Mouse (Mus musculus) bone marrow, adult 2 months (tissue): ENCODE measurements at regions not wholly inside any gene's neighbourhood (a gene's known extent, or its start where the extent isn't known, plus 50 kb on each side); places are given as distances from the start of the nearest gene placed in this dataset.

Experiments used
- H3K27ac ChIP-seq: fragments of 200-500 bp; 2 replicates; pipeline ENCODE4 v1.5.1; 2012; ENCODE audit warnings: low read depth, mild to moderate bottlenecking, control low read depth, inconsistent platforms, low read length; ENCODE audit not compliant: control insufficient read depth, poor library complexity, insufficient read depth
- H3K4me1 ChIP-seq: fragments of 200-500 bp; 2 replicates; pipeline ENCODE4 v1.6.1; 2011; ENCODE audit warnings: low read length; ENCODE audit not compliant: control insufficient read depth, insufficient read depth
- H3K4me3 ChIP-seq: fragments of 200-500 bp; replicated peaks from 2 replicates; pipeline ENCODE3; 2011; ENCODE audit warnings: mild to moderate bottlenecking, low read depth, low read length, control low read depth; ENCODE audit not compliant: control insufficient read depth
- CTCF ChIP-seq: fragments of 200-500 bp; IDR thresholded peaks from 2 replicates; pipeline ENCODE4 v1.5.1; 2011; ENCODE audit warnings: low read length, control low read depth; ENCODE audit not compliant: control insufficient read depth, insufficient read depth
- POLR2A ChIP-seq: fragments of 200-500 bp; IDR thresholded peaks from 2 replicates; pipeline ENCODE4 v1.6.1; 2011; ENCODE audit warnings: low read depth, mild to moderate bottlenecking, control low read depth, low read length, borderline replicate concordance; ENCODE audit not compliant: control insufficient read depth
- WGBS: fragments of 180-500 bp; shearing (Covaris S2); methylation state at CpG from one replicate; pipeline ENCODE4 v1.1.7; 2018; 5-methylcytosine and 5-hydroxymethylcytosine counted together

GRCm38 (mm10) chr8:80422190-80422589, 71.4 kb upstream of the Gypa start:
- WGBS: 88% methylated on average over 6 of the region's 6 CpGs
- H3K4me1 ChIP-seq: no peaks in the 10 kb centered on the region
- no peak for TF ChIP-seq POLR2A
- no peak for TF ChIP-seq CTCF
- H3K4me3 ChIP-seq: no peak overlapping the region
- H3K27ac ChIP-seq: no peak overlapping the region

GRCm38 (mm10) chr8:80416121-80416520, 77.5 kb upstream of the Gypa start:
- 78% methylated on average over 4 of the region's 4 CpGs for whole genome bisulfite sequencing
- H3K4me3 ChIP-seq: no peak overlapping the region
- no peak overlapping the region for H3K27ac ChIP-seq
- no peaks in the 10 kb centered on the region for H3K4me1 ChIP-seq
- TF ChIP-seq POLR2A (no peak), CTCF (no peak)

GRCm38 (mm10) chr8:80399594-80400207, 93.9 kb upstream of the Gypa start:
- Histone ChIP-seq H3K4me3 (no peak overlapping the region), H3K4me1 (no peaks in the 10 kb centered on the region), H3K27ac (no peak overlapping the region)
- no peak for TF ChIP-seq CTCF
- no peak for TF ChIP-seq POLR2A
- 80% methylated on average over 2 of the region's 2 CpGs for WGBS

- Histone ChIP-seq H3K27ac (no peak overlapping the region), H3K4me3 (no peak overlapping the region), H3K4me1 (no peaks in the 10 kb centered on the region; the same call in 1 of the 2 replicates)
- WGBS: 3% methylated on average over 5 of the region's 5 CpGs
- TF ChIP-seq CTCF (no peak), POLR2A (no peak)
Measured at GRCm38 (mm10) chr8:80395010-80395409, 98.6 kb upstream of the Gypa start.

GRCm38 (mm10) chr8:80393111-80393510, 100.5 kb upstream of the Gypa start:
- no peak for TF ChIP-seq POLR2A
- no peak for TF ChIP-seq CTCF
- Histone ChIP-seq H3K4me1 (no peaks in the 10 kb centered on the region; the same call in 1 of the 2 replicates), H3K4me3 (no peak overlapping the region), H3K27ac (no peak overlapping the region)
- WGBS: 15% methylated on average over 3 of the region's 3 CpGs

GRCm38 (mm10) chr8:80369221-80369620, 124.4 kb upstream of the Gypa start:
- no peak overlapping the region for H3K4me3 ChIP-seq
- H3K4me1 ChIP-seq: peaks cover 1% of the 10 kb centered on the region; the same call in 1 of the 2 replicates
- 86% methylated on average over 2 of the region's 2 CpGs for WGBS
- TF ChIP-seq CTCF: no peak
- no peak for TF ChIP-seq POLR2A
- H3K27ac ChIP-seq: no peak overlapping the region

GRCm38 (mm10) chr8:80364059-80364458, 129.5 kb upstream of the Gypa start:
- Histone ChIP-seq H3K27ac (no peak overlapping the region), H3K4me1 (peaks cover 1% of the 10 kb centered on the region; the same call in 1 of the 2 replicates), H3K4me3 (no peak overlapping the region)
- 5% methylated on average over 7 of the region's 7 CpGs for WGBS
- TF ChIP-seq CTCF: no peak
- TF ChIP-seq POLR2A: no peak

- Histone ChIP-seq H3K27ac (no peak overlapping the region), H3K4me3 (no peak overlapping the region), H3K4me1 (no peaks in the 10 kb centered on the region; the same call in 1 of the 2 replicates)
- TF ChIP-seq POLR2A (no peak), CTCF (no peak)
- WGBS: 83% methylated on average over 4 of the region's 4 CpGs
Measured at GRCm38 (mm10) chr8:80343299-80343698, 150.3 kb upstream of the Gypa start.

GRCm38 (mm10) chr8:80337872-80338271, 155.7 kb upstream of the Gypa start:
- no peak overlapping the region for H3K4me3 ChIP-seq
- no peak overlapping the region for H3K27ac ChIP-seq
- H3K4me1 ChIP-seq: no peaks in the 10 kb centered on the region; the same call in 1 of the 2 replicates
- TF ChIP-seq POLR2A (no peak), CTCF (no peak)
- WGBS: 46% methylated on average over 2 of the region's 2 CpGs
